Mouse (Mus musculus) layer of hippocampus, adult 11-12 months (tissue): ENCODE measurements around the gene Thrap3.
A peak's percentile ranks its signal among the peaks of the same experiment; 100 is the strongest.
"Not testable (repeated sequence)": the region's sequence is repeated elsewhere in the genome, so short reads cannot be mapped to it uniquely, and the experiment has no call there.

ENCODE experiments used
- DNase-seq: peaks from one replicate; pipeline ENCODE4 v3.0.0; 2022; ENCODE audit warnings: low spot score

Gene Thrap3

DNA sequence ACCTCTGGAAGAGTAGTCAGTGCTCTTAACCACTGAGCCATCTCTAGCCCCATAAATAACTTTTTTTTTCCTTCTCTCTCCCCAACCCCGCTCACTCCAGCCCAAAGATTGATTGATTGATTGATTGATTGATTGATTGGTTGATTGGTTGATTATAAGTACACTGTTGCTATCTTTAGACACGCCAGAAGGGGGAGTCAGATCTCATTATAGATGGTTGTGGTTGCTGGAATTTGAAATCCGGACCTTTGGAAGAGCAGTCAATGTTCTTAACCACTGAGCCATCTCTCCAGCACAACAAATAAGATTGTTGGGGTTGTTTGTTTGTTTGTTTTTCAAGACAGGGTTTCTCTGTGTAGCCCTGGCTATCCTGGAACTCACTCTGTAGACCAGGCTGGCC is 17.0 kb upstream of the Thrap3 start:
- not testable (repeated sequence) for DNase-seq

DNA sequence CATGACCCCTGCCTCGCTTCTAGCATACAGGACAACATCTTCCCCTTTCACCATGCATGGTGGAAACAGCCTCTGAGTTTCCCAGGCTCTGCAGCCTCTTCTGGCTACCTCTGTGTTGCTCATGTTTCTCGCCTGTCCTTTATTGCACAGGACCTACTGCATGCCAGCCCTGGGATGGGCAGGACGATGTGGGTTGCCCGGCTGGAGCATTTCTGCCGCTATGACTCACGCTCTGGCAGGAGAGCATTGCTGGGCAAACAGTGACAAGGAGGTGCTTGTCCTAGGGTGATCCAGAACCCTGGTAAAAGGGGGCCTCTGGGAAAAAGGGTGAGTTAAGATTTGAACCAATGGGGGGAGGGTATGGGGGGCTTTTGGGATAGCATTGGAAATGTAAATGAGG is 15.2 kb upstream of the Thrap3 start:
- DNase-seq, result no peak

DNA sequence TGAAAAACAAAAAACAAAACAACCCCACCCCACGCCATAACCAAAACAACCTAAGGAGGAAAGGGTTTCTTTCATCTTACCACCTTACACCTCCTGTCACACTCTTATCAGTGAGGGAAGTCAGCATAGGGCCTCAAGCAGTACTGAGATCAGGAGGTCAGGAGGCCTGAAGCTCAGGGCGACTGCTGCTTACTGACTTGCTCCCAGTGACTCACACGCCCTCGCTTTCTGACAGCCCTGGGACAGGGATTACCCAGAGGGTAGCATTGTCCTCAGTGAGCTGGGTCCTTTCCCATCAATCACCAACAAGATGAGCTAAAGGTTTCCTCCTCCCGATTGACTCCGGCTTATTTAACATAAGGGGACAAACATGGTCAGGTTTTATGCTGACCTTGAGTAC is 4.5 kb upstream of the Thrap3 start:
- no peak for DNase-seq

DNA sequence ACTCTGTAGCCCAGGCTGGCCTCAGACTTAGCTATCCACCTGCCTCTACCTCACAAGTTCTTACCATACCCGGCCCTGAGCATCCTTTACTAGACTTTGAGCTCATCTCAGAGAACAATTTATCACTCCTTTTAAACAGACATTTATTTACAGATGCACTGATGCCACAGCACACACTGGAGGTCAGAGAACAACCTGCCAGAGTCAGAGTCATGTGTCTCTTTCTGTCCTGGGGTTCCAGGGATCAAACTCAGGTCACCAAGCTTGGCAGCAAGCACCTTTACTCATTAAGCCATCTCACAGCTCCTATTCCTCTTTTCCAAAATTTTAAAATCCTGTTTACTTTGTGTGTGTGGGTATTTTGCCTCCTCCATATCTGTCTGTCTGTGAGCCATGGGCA is 2.8 kb upstream of the Thrap3 start:
- DNase-seq, result no peak

DNA sequence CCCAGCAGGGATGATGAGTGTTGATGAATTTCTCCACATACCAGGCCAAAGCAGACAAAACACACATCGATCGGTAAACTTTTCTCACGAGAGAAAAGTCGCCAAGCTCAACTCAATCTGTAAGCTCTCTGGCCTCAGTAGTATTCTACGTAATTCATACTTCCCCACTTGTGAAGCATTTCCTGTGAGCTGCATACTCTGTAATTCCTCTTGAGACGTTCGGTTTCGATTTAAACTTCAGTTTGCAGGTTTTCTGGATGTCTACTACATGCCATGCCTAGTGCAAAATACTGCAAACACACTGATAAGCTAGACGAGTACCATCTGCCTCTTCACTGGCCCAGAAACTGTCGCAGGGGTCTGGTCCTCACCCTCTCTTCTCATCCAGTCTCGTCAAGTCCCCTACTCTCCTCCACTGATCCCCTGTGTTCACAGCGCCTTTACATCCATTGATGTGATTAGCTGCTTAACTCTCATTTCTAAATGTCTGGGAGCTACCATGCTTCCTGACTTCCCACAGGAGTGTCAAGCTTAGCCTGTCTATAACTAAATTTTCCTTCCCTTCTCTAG is 2.2 kb upstream of the Thrap3 start:
- no peak for DNase-seq

DNA sequence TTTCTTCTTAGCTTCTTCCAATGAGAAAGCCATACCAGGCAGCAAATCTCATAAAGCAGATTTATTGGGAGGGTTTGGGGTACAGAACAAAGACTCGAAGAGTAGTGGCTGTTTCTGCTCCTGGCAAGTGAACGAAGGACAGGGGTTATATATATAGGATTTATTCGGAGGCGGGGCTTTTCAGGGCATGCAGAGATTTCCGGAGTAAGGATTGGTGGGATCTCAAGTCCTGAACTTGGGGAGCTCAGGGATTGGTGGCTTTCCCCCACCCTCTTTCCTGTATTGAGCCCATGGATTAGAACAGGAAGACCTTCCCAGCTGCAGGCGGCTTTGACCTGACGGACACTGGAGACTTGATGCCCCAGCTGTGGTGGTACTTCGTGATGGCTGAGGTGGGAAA is 1.5 kb upstream of the Thrap3 start:
- no peak for DNase-seq

DNA sequence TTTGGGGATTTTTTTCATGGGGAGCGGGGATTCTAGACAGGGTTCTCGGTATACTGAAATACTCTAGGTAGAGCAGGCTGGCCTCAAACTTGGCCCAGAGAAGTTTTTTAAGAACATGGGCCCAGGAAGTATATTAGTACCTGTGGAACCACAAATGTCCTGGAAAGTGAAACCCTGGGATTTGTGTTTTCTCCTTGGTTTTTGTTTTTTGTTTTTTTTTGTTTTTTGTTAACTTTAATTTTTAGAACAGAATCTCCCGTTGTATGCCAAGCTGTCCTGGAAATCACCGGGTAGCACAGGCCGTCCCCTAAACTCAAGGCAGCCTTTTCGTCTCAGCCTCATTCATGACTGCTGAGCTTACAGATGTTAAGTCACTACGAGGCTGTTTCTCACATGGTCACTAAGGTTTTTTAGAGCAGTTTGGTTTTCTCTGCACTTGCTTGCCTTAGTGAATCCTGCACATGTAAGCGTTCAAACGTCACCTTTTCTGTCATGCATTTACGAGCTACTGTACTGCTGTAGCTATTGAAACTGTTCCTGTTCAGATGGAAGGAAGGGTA is 856 bp upstream of the Thrap3 start:
- no peak for DNase-seq

DNA sequence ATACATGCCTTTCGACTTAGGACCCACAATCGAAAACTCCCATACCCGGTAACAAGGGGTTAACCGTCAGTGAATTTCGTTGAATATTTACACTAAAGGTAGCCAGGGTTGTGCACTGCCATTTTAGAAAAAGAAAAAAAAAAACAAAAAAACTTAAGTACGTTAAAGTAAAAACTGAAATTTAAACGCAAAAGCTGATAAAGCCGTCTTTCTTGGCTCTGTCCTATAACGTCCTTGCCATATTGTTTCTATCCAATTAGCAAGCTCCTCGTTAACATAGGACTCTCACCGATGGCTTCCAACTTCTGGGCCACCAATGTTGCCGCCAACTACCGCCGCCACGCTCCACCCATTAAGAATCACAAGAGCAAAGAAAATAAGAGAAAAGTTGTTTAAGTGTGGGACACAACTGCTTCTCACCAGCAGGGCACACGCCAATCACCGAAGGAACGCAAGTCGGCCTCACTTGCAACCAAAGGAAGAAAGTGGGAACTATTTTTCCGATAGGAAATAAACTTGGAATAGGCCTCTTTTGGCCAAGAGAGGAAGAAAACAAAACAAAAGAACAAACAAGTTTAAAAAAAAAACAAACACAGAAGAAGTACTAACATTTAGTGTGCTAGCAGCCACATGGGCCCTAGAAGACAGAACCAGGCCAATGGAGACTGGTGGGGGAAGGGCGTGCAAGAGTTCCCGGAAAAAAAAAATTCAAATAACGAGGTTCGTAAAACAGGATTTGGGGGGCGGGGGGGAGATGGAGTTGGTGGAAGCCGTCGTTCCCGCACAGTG is 852 bp downstream of the Thrap3 start:
- peak; percentile 17 for DNase-seq

DNA sequence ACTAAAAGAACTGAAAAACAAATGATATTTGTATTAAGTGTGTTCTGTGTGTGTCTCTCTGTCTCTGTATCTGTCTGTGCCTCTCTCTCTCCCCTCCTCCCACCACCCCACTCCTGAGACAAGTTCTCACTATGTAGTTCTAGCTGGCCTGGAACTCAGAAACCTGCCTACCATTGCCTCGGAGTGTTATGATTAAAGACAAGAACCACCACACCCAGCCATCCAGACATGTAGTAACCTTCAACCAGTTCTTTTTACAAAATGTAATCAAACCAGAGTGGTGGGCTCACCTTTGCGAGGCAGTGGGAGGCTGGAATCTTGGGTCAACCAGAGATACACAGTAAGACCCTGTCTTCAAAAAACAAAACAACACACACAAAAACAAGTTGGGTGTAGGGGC is 1.9 kb downstream of the Thrap3 start:
- DNase-seq, result no peak

DNA sequence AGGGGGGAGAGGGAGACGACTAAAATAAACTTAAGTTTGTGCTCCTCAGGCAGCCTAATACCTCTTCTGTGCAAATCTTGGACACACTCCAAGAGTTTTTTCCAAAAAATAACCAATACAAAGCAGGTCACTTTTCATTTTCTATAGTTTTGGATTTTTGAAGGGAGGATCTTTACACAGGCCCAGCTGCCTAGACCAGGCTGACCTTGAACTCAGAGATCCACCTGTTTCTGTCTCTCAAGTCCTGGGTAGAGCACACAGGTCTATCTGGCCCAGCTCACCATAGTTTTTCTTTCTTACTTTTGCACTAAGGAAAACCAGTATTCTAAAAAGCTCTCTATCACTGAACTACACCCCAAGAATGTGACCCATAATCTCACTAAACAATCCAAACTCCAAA is 2.5 kb downstream of the Thrap3 start:
- no peak for DNase-seq

DNA sequence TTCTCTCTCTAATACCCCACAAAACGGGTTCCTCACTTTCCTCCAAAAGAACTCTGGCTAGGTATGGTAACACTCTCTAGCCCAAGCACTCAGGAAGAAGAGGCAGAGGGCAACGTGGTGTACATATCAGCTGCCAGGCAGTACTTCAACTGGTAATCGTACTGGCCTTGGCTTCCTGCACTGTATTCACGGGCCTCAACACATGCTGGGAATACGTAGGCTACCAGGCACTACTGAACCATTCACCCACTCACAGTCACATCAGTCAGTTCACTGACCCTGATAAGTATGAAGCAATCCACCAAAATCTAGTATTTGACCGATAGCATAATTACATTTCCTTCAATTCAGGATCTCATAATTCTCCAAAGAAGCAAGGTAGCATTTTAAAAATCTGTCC is 3.0 kb downstream of the Thrap3 start:
- DNase-seq, result no peak

DNA sequence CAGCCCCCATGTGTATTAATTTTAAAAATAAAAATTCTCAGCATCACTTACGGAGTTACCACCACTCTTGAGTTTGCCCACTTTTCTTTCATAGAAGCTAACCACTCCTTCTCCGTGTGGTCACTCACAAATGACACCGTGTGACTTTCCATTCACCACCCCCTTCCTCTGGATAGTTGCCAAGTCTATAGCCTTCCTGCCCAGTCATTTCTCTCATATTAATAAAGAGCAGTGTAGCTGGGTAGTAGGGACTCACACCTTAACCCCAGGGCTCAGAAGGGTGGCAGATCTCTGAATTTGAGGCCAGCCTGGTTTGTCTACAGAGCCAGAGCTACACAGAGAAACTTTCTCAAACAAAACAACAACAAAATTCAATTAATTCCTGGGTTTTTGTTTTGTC is 5.1 kb downstream of the Thrap3 start:
- DNase-seq, result no peak

DNA sequence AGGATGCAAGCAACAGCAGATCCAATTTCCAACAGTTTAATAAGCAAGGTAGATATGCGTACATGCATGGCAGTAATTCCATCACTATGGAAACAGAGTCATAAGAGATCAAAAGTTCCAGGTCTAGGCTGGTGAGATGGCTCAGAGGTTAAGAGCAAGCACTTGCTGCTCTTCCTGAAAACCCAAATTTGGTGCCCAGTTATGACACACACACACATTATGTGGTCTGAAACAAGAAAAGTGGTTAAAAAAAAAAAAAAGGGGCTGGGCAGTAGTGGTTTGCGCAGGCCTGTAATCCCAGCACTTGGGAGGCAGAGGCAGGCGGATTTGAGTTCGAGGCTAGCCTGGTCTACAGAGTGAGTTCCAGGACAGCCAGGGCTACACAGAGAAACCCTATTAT is 7.6 kb downstream of the Thrap3 start:
- DNase-seq, result no peak

DNA sequence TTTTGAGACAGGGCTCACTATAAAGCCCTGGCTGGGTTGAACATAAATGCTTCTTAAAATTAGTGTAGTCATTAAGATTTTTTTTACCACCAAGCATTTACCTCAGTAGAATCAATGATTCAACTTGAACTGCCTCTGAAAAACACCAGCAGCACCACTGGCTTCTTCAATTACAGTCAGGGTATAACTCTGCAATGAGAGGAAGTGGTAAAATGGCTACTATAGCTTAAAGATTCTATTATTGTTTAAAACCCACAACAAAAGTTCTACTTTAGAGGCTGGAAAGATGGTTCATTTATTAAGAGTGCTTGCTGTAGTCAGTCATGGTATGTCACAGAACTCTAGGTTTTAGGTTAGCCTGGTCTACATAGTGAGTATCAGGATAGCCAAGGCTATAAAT is 8.3 kb downstream of the Thrap3 start:
- no peak for DNase-seq

DNA sequence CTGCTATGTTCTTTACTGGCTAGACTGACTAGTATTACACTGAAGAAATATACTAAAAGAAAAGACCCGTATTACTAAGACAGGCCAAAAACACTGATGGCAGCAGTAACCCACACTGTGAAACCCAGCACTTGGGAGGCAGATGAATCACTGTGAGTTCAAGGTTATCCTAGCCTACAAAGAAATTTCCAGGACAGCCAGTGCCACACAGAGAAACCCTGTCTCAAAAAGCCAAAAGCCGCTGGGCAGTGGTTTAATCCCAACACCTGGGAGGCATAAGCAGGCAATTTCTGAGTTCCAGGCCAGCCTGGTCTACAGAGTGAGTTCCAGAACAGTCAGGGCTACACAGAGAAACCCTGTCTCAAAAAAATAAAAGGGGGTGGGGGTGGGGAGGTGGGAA is 11.9 kb downstream of the Thrap3 start:
- no peak for DNase-seq

DNA sequence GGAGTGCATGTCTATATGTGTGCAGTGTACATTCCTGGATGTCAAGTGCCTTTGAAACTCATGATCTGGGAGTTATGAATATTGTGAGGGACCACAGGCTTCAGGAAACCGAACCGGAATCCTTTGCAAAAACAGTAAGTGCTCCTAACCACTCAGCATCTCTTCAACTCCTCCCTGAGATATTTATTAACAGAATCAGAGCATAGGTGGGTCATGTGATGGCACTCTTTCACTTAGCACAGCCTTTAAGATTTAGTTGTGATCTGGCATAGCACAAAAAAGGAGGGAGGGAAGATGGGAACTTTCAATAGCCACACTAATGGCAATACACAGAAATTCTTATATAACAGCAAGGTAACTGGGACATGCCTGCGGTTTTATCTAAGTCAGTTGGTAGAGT is 15.5 kb downstream of the Thrap3 start:
- no peak for DNase-seq

DNA sequence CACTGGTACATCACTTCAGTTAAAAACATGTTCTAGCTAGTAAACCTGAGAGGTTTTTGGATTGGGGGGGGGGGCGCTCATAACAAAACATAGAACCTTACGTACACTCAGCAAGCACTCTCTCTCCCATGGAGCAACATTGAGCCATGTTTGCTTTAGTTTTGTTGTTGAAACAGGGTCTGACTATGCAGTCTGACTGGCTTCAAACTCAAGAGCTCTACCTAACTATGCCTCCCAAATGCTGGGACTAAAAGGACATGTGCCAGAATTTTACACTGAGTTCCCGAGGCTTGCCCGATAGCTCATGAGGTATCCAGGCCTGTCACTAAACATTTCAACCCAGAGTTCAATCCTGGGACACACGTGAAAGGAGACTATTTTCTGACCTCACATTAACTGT is 19.5 kb downstream of the Thrap3 start:
- DNase-seq, result no peak

DNA sequence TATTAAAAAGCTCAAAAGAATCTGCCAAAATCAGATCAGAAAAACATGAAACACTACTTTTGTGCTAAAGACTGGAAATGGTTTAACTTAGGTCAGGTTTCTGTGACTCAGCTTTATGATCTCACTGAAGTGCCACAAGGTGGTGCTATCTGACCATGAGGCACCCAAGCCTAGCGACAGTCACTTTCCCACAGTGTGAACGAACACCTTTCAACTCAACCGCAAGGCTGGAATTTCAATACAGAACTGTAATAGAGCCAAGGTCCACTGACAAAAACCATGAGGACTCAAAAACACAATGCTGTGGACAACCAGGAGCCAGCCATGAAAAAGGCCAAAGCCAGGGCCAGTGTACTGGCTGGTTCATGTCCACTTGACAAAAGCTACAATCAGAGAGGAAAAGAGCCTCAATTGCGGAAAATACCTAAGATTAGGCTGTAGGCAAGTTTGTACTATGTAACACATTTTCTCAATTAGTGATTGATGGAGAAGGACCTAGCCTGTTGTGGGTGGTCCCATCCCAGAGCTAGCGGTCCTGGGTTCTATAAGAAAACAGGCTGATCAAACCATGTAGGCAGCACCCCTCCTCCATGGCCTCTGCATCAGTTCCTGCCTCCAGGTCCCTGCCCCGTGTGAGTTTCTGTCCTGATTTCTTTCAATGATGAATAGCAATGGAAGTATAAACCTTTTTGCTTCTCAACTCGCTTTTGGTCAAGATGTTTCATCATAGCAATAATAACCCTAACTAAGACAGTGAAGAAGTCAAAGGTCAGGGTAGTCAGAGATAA is 21.2 kb downstream of the Thrap3 start:
- peak; percentile 51 for DNase-seq

DNA sequence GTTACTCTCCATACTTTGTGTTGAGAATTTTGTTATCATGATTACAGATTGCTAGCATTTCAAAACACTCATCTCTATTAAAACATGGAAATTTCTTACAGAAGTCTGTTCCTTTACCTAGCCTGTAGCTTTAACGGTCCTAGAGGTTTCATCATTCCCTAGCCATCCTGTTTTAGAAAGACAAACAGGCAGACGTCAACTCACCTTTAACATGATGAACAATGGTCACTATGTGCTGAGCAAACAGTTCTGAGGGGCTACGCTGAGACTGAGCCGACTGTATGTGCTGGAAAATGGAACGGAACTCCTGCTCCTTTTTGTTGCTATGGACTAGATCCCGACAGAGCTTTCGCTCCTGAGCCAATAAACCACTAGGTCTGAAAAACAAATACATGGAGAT is 26.6 kb downstream of the Thrap3 start:
- DNase-seq, result not testable (repeated sequence)

DNA sequence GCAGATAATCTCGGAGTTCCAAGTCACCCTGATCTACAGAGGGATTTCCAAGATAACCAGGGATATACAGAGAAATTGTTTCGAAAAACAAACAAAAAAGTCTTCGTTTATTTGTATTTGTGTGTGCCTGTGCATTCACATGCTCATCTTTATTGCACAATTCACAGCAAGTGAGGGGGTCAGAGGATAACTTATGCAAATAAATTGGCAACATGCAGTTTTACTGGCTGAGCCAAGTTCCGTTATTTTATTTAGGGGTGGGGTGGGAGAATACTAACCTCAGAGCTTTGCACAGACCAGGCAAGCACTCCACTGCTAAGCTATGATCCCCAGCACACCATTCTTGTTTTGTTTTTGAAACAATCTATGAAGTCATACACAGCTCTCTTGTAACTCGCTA is 28.8 kb downstream of the Thrap3 start:
- DNase-seq, result no peak

DNA sequence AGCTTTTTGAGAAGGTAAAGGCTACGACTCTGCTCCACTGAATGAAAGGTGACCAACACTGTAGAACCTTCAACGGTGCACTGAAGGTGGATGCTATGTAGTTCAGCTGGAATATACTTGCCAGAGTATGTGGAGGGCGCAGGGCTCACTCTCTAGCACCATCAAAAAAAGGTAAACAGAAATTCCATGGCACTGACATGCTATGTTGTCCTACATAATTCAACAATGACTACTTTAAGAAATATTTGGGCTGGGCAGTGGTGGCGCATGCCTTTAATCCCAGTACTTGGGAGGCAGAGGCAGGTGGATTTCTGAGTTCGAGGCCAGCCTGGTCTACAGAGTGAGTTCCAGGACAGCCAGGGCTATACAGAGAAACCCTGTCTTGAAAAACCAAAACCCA is 31.8 kb downstream of the Thrap3 start:
- not testable (repeated sequence) for DNase-seq

DNA sequence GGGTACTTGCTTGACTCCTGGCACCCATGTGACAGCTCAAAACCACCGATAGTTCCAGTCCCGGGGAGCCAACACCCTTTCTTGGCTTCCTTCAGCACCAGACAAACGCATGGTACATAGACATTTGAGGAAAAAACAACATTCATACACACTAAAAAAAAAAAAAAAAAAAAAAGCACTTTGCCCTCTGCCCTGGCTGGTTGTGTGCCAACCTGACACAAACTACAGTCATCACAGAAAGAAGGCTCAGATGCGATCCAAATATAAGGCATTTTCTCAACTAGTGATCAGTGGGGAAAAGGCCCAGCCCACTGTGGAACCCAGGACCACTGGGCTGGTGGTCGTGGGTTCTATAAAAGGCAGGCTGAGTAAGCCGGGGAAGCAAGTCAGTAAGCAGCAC is 33.7 kb downstream of the Thrap3 start:
- no peak for DNase-seq

DNA sequence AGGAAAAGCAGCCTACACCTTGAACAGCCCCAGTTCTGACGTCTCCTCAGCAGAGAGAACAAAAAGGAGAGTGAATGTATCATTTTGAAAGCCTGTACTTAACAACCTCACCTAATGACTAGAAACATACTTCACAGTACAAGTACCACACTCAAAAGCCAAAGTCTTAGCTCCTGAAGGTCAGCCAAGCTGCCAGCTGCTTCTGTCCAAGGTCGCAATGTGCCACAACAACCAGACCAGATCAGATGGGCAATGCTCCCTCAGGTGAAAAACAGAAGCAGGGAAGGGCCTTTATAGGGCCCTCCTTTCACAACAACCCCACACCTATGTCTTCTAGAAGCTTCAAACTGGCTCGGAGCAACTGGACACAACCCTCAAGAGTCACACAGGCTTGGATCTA is 36.5 kb downstream of the Thrap3 start:
- no peak for DNase-seq
